Mouse (Mus musculus) adrenal gland, postnatal 25 days (tissue): ENCODE results near the gene Ddx6. TPM values are rescaled to one million over a fixed set of nuclear protein-coding genes. Genes with fewer than 3 reads are reported as not detected.
"Not testable (repeated sequence)": the region's sequence is repeated elsewhere in the genome, so short reads cannot be mapped to it uniquely, and the experiment has no call there.

Source experiments
- DNase-seq: peaks from one replicate; pipeline ENCODE4 v3.0.0; 2021; ENCODE audit warnings: mixed read lengths
- total RNA-seq: library from RNA; stranded (reverse); gene quantifications from 2 replicates; pipeline ENCODE4 v1.2.3, GENCODE M21; 2021

Ddx6 gene
- total RNA-seq, 1 experiment from 2014 or later = 145 TPM

GRCm38 (mm10) chr9:44593886-44594285 lies 10.8 kb upstream of the Ddx6 start:
- no peak for DNase-seq

DNA sequence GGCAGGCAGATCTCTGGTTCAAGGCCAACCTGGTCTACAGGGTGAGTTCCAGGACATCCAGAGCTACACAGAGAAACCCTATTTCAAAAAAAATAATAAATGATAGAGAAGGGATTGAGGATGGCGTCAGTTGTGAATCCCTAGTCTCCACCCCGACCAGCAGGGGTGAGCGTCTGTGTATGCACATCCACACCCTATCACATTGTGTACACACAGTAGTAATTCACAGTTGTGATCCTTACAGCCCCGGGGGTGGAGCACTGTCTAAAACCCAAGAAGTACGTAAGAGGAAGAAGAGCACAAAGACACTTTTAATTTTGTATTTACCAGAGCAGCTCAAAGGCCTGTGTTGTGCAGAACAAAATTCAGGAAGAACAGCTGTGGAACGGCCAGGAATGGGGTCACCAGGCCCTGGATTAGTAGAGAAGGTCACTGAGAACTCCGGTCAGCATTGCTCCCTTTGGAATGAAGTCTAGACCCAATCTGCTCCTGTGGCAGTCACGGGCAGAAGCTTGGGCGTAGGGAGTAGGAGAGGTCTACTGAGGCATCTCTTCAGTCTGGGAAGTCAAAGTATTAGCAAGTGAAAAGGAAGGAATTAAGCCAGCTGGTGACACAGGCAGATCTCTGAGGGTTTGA lies 9.7 kb upstream of the Ddx6 start:
- no peak for DNase-seq

DNA sequence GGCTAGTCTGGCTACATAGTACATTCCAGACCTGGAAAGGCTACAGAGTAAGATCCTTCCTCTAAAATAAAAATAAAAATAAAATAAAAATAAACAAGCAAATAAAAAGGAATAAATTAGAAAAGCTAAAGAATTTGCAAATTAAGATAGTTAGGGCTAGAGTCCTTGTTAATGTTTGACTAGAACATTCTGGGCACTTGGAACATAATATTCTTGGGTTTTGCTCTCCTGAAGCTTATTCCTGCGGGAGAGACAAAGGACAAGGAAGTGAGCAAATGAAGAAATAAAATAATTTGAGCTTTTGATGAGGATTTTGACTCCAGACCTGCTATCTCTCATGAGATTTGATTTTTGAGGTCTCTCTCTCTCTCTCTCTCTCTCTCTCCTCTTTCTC lies 9.2 kb upstream of the Ddx6 start:
- DNase-seq = no peak

GRCm38 (mm10) chr9:44597742-44598141 lies 7.0 kb upstream of the Ddx6 start:
- no peak for DNase-seq

GRCm38 (mm10) chr9:44598899-44599495 lies 5.7 kb upstream of the Ddx6 start:
- DNase-seq = peak; percentile 55

DNA sequence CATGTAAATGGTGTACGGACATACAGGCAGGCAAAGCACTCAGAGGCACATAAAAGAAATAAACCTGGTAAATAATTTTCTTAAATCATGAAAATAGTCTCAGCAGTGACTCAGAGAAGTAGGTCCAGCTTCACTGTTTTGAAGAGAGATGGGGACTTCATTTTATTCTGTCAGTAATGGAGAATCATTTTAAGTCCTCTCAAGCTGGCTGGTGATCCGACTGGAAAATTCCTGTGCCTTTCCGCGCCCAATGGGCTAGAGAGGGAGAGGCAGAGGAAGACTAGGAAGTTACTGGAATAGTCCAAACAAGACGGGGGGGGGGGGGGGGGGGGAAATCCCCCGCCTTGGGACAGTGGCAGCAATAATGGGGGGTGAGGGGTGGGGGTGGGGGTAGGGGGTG lies 5.1 kb upstream of the Ddx6 start:
- DNase-seq = no peak

DNA sequence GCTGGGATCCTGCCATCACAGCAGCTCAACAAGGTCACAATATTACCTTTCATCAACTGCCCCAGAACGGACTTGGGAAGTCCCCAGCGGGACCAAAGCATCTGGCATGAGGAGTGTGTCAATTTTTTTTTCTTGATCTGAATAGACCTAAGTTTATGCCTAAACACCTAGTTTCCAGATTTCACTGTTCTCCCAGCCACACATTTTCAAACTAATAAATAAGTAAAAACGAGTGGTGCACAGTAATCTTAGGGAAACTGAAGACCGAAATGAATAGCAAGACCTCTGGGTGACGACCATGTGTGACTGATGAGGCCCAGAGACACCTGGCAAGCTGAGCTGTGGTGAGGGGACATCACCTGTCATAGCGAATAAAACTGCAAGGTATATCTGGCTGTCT lies 3.9 kb upstream of the Ddx6 start:
- no peak for DNase-seq

DNA sequence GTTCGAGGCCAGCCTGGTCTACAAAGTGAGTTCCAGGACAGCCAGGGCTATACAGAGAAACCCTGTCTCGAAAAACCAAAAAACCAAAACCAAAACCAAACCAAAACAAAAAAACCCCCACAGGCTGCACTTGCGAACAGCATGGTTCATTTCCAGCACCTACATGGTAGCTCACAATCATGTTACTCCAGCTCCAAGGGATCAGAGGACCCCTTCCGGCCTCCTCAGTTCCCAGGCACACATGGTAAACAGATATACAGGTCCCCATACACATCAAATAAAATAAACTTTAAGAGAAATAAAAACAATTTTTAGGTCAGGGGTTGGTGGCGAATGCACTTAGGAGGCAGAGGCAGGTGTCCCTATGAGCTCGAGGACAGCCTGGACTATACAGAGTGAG lies 1.9 kb upstream of the Ddx6 start:
- DNase-seq = no peak

- DNase-seq = peak; percentile 39
Measured at GRCm38 (mm10) chr9:44603454-44604289, 1.0 kb upstream of the Ddx6 start.

- DNase-seq = peak; percentile 80
Measured at GRCm38 (mm10) chr9:44604290-44604778, 358 bp upstream of the Ddx6 start.

- no peak for DNase-seq
Measured at GRCm38 (mm10) chr9:44605616-44606165, 999 bp downstream of the Ddx6 start.

DNA sequence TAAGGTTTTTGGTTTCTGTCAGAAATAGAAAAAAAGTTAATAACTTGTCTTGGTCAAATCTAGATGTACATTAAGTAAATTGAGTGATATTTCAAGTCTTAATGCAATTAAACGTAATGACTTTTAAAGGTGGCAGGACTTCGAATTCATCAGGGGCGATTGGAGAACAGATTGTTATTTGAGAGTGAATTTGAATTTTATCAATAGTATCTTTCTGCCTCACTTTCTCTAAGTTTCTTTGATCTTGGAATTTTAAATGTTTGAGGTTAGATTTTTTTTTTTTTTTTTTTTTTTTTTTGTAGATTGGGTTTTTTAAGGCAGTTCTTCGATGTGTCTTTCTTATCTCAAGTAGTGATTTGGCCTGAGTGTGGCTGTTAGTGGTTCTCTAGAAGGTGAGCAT lies 2.0 kb downstream of the Ddx6 start:
- DNase-seq = no peak

GRCm38 (mm10) chr9:44607306-44607705 lies 2.6 kb downstream of the Ddx6 start:
- DNase-seq = no peak

GRCm38 (mm10) chr9:44610371-44610770 lies 5.7 kb downstream of the Ddx6 start:
- DNase-seq = no peak

DNA sequence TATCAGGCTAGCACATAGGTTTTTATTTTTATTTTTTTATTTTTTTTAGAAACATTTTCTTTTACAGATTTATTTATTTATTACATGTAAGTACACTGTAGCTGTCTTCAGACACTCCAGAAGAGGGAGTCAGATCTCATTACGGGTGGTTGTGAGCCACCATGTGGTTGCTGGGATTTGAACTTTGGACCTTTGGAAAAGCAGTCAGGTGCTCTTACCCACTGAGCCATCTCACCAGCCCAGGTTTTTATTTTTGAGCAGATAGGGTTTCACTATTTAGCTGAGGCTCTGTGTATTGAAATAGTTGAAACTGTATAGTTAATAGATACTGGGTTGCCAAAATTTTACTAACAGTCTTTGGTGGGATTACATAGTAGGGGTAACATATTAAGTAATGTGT lies 8.4 kb downstream of the Ddx6 start:
- DNase-seq = not testable (repeated sequence)

DNA sequence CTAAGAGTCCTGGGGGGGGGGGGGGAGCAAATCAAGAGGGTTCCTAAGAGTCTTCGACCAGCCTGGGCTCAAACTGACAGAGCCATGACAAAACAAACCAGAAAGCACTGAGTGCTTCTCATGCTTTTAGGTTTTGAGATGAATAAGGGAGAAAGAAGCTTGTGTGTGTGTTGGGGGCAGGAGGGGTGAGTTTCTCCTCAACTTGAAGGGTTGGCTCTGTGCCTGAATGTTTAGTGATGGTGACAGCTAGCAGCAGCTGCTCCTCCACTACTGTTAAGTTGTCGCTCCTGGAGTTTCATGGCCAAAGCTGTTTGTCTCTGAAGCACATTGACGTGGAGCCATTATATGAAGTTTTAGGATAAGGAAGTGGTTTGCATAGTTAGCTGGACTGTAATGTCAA lies 16.4 kb downstream of the Ddx6 start:
- DNase-seq = no peak

DNA sequence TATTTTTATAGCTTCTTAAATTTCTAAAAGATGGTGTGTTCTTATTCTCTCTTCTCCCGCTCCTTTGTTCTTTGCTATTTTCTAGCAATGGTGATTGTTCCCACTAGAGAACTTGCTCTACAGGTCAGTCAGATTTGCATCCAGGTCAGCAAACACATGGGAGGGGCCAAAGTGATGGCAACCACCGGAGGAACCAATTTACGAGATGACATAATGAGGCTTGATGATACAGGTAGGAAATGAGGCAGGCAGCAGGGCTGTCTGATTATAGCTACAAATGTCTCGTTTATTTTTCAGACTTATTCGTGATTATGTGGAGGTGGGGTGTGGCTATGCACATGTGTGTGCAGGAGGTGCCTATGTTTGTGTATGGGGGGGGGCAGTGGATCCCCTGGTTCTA lies 19.7 kb downstream of the Ddx6 start:
- DNase-seq = no peak

DNA sequence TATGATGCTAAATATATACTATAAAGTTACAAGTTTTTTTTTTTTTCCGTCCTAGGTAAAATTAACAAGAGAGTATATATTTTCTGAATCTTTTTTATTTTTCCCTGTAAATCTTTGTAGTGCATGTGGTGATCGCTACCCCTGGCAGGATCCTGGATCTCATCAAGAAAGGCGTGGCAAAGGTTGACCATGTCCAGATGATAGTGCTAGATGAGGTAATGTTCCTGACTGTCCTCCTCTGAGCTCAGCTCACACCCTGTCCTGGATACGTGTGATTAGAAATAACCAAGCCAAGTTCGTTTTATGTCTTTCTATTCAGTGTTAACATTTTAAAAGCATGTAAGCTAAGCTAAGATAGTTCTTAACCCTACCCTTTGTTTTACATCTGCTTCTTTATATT lies 21.6 kb downstream of the Ddx6 start:
- DNase-seq = no peak

DNA sequence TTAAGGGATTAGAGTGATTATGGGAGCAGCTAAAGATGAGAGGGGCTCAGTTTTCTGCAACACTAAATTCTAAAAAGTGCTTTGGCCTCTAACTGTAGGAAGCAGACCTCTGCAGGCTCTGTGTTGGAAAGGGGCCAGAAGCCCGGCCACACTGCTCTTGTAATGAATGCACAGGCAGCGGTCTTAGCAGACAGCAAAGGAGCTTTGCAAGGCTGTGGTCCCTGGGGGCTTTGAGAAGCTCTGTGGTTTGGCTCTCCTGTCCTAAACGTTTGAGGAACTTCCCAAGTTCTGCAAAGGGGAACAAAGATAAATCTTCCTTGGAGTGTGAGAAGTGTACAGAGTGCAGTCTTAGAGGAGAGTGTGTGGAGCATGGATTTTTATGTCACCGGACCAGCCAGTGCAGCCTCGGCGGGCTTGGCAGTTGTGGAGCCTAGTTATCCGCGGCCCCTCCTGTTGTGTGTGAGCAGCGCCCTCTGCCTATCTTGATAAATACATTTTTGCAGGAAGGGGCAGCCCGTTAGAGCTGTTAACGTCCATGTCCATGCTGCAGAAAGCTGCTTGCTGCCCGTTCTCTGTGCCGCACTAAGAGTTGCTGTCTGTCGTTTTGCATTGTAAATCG lies 33.0 kb downstream of the Ddx6 start:
- DNase-seq = peak; percentile 41

DNA sequence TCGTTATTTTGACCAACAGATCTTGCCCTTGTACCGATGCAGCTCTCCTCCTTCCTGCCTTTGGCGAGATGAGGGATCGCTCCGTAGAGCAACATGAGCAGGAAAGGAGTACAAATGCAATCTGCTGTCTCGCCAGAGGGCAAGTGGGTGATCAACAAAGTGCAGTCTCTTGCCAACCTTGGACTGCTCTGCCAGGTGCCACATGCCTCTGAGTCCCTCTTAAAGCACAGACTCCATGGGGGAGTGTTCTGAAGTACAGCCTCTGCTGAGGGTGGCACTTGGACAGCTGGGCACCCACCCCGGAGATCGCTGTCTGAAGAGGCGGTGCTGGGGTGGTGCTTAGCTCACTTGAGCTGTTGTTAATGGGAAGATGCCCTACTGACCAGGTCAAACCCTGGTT lies 34.0 kb downstream of the Ddx6 start:
- not testable (repeated sequence) for DNase-seq

DNA sequence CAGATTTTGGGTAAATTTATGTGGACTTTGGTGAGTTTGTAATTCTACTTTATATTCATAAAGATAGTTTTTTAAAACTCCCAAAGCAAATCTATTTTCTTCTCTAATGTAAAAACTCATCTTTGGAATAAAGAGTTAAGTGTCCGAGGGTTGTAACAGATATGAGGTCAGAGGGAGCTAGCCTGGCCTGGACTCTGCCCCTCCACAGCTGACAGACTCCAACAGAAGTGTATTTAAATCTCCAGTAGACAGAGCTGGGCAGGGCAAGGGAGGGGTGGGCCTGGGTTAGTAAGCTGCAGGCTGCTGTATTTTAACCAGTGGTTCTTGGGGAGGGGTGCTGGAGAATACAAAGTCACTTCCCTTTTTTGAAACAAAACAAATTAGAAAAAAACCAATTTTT lies 35.3 kb downstream of the Ddx6 start:
- DNase-seq = not testable (repeated sequence)

GRCm38 (mm10) chr9:44640646-44641357 lies 36.1 kb downstream of the Ddx6 start:
- no peak for DNase-seq
